Mouse (Mus musculus): ENCODE results near the gene Glt1d1.

Gene Glt1d1

DNA sequence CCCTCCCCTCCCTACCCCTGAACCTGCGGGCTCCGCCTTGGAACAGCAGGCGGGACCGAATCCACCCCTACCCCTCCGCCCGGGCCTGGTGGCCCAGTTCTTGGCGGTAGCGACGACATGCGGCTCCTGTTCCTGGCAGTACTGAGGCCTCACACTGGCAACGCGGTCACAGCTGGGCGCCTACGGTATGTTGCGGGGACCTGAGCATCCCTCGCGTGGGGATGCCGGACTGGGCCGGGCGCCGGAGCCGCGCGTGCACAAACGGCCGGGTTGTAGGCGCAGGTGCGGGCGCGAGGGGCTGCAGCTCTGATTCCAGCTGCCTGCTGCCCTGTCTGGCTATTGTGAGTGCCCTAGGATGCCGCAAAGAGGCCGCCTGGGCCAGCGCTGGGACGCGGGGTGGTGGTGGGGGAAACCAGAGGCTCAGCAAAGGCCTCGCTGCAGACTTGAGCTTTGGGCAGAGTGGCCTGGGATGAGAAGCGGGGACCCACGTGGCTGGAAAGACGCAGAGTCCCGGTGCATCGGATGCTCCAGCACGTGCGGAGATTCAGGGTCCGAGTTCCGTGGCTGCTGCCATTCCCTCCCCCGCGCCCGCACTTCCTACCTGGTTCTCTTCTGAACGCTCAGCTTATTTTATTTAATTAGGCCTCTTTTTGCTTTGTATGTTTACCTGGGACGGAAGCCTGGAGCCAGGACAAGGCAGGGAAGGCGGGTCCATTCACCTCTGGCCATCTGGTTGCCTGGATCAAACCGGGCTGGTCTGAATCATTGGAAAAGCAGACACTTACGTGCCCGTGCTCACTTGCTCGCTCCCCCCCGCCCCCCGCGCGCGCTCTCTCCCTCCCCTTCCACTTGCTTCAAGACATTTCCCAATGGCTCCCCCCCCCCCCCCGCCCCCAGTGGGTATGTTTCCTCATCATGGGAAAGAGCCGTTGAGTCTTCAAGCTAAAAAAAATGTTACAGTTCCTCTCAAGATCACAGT is at the start of gene Glt1d1, which contains the start of gene Slc15a4:
TSS of gene Glt1d1 (plus strand) at position 96 of the 979 bp plus-strand sequence.
TSS of gene Slc15a4 (minus strand) at position 731 of the 979 bp plus-strand sequence.
- DNase-seq (ENCODE audit: low spot score) = no peak

DNA sequence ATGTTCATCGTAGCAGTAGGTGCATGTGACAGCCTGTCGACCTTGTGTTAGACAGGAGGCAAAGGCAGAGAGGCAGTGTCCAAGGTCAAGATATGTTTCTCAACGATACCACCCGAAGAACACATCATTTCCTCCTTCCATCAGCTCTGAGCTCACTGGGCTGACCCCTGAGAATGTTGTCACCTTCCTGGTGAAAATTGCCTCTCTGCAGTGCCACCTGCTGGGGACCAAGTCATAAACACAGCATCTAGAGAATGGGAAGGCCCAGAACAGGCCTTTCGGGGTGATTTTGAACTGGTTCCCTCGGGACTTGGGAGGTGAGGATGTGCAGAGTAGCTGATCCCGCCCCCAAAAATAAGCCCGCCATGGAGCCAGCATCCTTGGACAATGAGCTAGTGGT is 48.4 kb upstream of the Glt1d1 start:
- no peak for DNase-seq (ENCODE audit: low spot score)

DNA sequence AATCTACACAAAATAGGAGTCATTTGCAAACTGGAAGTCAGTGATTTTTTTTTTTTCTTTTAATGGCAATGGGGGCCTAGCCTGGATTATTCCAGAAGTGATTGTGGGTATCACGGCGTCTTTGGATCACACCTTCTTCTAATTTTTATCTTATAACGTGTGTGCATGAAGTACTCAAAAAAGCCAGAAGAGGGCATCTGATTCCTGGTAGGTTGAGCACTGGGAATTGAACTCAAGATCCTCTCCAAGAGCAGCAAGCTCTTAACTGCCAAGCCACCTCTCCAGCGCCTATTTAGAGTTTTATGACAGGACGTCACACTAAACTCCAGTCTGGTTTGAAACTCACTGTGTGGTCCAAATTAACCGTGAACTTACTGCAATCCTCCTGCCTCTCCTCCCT is 44.2 kb upstream of the Glt1d1 start:
- DNase-seq (ENCODE audit: low spot score) = no peak

DNA sequence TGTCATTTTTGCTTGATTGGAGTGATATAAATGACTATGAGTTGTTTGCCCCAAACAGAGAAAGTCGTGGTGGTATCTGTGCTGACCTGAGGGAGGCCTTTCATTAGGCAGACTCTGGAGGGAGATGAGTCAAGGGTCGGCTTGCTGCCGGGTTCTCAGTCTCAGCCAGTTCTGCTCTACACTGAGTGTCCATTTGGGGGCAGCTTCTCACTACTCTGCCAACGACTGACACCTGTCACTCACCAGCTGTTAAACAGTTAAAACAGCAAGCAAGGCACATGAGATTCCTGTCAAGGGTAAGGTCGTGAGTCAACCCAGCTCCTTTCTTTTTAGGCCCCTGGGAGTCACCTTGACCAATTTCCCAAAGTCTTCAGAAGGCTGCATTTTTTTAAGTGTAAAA is 39.7 kb upstream of the Glt1d1 start:
- no peak for DNase-seq (ENCODE audit: low spot score)

DNA sequence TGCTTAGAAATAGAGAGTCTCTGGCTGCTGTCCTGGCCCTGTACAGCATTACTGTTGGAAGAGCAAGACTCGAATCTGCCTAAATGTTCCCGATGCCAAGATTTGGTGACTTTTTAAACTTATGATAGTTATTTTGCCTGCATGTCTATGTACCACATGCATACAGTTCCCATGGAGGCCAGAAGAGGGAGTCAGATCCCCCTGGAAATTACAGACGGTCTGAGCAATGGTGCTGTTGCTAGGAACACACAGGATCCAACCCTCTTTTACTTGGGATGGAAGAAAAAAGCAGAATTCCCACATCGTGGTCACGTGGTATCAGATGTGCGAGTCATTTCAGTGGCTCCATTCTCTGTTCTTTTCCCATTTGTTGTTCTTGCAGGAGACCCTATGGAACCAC is 39.2 kb upstream of the Glt1d1 start:
- DNase-seq (ENCODE audit: low spot score) = no peak

DNA sequence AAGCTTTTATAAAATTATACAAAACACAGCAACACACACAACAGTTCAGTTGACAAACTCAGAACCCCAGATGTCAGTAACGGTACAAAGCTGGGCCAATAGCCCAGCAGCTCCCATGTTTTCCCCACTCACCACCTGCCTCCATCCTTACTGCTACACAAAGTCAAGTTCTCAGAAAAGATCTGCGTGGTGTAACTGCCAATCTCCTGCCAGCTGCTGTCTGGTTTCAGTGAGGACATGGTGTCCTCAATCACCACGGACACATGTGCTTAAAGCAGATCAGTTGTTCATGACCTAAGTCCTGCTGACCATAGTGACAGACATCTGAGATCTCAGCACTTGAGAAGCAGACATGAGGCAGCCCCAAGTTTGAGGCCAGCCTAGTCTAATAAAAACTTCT is 36.4 kb upstream of the Glt1d1 start:
- no peak for DNase-seq (ENCODE audit: low spot score)

DNA sequence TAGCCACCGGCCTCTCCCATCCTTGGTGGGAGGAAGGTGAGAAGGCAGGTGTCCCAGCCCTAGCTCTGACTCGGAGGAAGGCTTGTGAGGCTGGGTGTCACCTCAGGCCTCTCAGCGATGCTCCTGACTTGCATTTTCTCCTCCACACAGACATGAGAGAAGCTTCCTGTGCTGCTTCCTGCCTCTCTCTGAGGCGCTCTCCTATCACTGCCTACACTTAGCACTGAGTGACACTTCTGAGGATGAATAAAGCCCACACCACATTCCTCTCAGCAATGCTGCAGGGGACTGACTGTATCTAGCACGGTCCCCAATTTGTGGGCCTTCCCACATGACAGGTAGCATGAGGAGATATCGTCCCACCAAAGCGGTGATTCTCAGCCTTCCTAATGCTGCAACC is 35.2 kb upstream of the Glt1d1 start:
- no peak for DNase-seq (ENCODE audit: low spot score)

DNA sequence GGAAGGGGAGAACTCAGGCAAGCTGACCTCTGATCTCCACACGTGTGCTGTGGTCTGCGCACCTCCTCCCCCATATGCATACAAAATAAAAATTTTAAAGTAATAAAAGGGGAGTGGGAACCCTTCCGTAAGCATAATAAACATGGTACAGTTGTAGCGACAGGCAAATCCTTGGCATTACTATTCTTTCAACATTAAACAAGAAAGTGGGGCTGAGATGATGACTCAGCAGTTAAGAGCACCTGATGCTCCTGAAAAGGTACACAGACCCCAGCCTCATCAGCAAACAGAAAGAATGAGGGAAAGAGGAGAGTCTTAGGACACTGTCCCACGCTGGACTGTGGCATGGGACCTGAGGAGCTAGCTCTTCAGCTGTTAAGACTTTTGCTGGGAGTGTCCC is 29.1 kb upstream of the Glt1d1 start:
- no peak for DNase-seq (ENCODE audit: low spot score)

DNA sequence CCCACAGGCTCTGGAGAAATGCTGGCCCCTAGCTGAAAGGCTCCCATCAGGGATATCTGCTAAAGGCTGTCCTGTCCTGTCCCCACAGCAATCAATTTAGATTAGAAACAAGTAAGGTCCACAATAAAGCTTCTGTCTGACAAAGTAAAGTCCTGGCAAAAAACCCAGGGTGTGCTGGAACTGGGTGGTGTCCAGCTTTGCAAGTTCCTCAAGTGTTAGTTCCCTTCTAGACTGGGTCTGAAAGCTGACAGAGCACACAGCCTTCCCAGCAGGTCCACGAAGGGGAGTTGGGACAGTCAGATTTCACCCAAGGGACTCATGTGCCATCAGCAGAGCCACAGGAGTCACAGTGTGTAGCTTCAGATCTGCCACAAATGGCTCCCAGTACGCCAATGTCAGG is 24.6 kb upstream of the Glt1d1 start:
- no peak for DNase-seq (ENCODE audit: low spot score)

DNA sequence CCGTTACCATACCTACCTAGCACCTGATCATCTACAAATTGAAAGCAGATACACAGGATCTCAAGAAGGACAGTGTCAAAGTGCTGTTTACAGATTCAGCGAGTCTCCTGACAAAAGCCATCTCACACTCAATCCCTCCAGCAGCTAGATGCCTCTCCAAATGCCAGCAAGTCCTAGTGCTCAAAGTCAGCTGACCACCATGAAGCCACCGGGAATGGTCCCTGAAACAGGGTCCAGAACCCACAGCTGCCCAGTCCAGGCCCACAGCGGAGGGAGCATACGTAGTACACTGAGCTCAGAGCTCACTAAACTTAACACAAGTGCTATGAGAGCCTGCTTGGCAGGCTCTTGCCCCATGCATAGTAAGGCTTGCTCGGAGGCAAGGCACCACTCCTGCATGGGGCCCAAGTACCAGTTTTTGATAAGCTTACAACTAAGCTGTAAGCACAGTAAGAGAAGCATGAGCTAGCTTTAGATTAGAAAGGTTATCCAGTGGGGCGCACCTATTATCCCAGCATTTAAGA is 22.8 kb upstream of the Glt1d1 start:
- no peak for DNase-seq (ENCODE audit: low spot score)

DNA sequence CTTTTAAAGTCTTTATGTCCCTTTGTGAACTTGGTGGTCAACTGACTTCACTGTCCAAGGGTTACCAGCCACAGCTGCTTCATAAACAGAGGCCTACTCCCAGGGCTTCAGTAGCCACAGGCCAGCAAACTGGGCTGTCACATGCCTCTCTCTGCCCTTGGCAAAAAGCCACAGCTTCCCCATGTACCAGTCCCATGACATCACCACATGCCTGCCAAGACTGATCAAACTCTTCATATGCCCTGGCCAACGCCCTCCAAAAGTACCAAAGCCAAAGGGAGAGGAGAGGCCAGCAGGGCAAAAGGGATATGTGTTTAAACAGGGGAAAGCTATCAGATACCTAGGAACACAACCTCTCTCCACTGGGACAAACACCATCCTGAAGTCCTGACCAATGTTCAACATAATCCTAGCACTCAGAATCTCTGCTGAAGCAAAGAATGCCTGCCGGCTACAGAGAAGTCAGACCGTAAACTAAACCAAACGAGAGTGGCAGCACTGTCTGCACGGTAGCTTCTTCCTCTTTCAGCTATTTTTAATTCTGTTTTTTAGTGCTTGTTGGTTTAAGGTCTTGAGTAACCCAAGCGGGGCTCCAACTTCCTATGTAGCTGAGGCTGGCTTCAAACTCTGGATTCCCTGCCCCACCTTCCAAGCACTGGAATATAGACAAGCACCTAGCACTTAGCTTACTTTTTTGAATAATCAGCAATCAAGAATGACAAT is 21.1 kb upstream of the Glt1d1 start:
- no peak for DNase-seq (ENCODE audit: low spot score)

DNA sequence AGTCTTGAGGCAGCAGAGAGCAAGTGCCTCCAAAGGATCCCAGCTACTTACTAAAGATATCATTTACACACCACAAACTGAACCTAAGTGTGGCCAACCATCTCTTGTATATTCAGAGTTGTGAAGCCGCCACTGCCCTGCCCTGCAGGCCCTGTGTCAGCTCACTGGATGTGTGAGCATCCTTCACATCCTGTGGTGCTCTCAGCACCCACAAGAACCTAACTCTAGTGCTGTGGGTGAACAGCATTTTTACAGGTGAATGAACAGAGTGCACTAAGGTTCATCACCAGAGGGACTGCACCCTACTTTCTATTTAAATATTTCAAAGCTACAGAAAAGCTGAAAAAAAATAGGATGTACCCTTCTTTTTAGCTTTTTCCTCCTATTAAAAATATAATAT is 20.2 kb upstream of the Glt1d1 start:
- DNase-seq (ENCODE audit: low spot score) = no peak

DNA sequence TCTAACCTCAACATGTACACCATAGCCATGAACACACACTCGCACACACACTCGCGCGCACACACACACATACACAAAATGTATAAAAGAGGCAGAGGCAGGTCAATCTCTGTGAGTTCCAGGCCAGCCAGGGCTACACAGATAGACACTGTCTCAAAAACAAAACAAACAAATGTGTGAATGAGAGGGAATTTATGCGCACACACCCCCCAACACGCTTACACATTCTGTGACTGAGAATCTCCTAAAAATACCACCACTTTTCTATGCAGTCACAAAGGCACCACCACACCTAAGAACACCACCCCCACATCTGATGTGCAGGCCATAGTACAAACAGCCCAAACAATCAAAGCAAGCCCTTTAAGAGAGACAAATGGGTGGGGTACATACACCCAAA is 19.7 kb upstream of the Glt1d1 start:
- DNase-seq (ENCODE audit: low spot score) = no peak

DNA sequence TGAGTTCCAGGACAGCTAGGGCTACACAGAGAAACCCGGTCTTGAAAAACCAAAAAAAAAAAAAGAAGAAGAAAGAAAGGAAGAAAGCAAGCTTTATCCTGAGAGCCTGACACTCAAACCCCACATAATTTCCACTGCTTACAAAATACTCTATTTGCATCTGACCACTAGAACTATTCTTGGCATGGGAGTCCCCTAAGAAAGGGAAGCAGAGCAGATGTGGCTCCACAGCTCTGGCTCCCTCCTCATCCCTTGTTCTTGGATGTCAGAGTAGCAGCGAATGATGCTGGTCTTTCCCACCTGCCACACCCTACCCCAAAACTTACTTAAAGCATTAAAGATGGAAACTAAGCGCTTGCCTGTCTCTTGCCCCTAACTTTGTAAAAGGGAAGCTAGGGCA is 16.6 kb upstream of the Glt1d1 start:
- no peak for DNase-seq (ENCODE audit: low spot score)

DNA sequence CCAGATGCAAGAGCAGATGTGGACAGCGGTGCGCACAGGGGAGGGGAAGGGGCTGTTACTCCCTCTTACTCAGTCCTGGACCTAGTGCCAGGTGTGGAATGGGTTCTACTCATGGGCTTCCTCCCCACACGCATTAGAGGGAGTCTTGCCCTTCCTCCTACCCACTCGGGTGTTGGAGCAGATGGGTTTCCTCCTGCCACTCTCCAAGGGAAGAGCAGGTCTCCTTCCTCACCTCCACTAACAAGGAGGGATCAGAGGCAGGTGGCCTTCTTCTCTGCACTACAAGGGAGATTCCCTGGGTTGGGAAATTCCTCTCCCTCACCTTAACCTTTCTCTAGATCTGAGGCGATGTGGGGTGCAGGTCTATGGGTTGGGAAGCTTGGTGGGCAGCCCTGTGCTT is 15.9 kb upstream of the Glt1d1 start:
- DNase-seq (ENCODE audit: low spot score) = no peak

DNA sequence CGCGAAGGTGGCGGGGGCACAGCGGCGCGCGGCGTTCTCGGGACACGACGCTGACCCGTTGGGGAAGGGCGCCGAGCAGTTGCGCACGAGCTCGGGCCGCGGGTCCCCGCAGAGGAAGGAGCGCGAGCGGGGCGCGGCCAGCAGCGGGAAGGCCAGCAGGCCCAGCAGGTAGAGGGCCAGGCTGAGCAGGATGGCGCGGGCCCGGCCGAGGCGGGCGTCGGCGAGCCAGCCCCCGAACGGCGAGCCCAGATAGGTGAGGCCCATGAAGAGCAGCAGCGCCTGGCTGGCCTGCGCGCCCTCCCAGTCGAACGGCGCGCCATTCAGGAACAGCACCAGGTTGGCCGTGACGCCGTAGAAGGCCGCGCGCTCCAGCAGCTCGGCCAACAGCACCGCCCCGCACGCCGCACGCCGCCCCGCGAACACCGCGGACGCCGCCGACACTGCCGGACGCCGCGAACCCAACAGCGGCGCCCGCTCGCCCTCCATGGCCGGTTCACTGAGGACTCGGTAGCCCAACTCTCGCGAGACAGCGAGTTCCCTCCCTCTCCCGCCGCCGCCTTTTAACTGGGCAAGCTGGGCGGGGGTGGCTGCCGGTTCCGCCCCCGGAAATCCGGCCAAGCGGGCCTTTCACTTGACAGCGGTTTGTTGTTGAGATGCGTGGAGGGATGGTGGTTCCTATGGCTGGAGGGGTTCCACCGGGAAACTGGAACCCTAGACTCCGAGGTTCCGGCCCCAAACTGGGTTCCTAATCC is 15.0 kb upstream of the Glt1d1 start:
- peak; percentile 91 for DNase-seq (ENCODE audit: low spot score)

DNA sequence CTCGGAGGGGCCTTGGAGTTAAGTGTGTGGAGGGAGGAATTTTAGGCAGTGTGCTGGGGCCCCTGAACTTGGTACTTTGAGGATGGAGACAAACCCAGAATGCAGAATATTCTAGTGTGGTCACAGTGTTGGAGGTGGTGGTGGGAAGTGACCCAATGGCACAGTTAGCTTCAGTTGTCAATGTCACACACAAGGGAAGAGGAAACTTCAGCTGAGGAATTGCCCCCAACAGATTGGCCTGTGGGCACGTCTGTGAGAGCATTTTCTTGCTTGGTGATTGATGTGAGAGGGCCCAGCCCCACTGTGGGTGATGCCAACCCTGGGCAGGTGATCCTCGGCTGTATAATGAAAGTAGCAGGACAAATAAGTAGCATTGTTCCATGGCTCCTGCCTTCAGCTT is 13.2 kb upstream of the Glt1d1 start:
- no peak for DNase-seq (ENCODE audit: low spot score)

DNA sequence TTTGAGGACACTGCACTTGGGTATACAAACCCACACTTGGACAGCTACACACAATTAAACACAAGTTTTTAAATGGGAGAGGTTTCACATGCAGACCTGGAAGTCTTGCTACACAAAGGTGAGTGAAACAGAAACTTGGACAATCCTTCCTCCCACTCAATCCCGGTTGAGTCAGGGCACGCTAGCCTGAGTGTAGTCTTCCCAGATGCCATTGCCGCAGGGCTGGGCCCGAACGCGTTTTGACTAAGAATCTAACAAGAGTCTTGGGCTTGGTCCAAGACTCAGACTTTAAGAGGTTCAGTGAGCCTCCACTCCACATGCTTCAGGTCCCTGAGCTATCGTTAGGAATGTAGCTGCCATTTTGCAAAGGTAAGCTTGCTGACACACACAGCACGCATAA is 11.7 kb upstream of the Glt1d1 start:
- no peak for DNase-seq (ENCODE audit: low spot score)

DNA sequence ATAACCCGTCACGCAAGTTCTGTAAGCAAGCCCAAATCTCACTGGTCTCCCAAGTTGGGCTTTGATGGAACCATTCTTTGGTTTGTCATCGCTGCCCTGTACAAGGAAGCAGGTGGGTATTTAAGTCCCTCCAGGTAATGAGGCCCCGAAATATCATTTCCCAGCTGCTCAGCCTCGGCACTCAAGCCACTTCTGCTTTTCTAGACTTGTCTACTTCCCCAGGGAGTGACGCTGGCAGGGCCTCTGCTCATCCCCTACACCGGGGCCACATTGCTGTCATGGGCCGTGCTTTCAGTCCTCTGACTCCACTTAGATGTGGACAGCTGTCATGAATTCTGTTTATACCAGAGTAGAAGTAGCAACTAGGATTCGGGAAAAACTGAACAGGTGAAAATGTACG is 11.0 kb upstream of the Glt1d1 start:
- DNase-seq (ENCODE audit: low spot score) = no peak

DNA sequence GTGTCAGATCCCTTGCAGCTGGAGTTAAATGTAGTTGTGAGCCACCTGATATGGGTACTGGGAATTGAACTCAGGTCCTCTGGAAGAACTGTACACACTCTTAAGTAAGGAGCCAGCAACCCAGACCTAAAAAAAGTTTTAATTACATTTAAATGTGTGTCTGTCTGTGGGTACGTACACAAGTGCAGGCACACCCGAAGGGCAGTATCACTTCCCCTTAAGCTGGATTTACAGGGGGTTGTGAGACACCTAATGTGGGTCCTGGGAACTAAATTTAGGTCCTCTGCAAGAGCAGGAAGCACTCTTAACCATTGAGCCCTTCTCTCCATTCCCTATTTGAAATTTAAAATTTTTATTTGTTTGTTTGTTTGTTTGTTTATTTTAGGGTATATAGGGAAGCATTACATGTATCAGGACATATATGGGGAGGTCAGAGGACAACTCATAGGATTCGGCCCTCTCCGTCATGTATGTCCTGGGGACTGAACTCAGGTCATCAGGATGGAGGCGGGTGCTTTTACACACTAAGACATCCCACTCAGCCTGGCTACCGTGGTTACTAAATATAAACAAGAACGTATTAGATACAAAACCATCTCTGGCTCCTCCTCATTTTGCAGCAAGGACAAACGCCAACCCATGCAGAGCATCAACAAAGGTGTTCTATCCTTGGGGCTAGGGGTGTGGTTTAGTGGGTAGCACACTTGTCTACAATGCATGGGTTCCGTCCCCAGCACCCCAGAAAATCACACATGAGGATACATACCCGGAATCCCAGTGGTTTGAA is 7.4 kb upstream of the Glt1d1 start:
- DNase-seq (ENCODE audit: low spot score) = no peak

DNA sequence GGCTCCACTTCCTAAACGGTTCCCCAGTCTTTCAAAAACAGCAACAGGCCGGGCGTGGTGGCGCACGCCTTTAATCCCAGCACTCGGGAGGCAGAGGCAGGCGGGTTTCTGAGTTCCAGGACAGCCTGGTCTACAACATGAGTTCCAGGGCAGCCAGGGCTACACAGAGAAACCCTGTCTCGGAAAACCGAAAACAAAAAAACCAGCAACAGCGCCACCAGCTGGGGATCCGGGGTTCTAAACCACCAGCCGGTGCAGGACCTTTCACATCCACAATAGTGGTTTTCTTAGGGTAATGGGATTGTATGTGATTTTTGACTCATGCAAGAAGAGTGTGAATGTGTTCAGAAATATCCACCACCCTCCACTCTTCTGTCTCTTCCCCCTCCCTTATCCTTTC is 4.8 kb upstream of the Glt1d1 start:
- DNase-seq (ENCODE audit: low spot score) = no peak

DNA sequence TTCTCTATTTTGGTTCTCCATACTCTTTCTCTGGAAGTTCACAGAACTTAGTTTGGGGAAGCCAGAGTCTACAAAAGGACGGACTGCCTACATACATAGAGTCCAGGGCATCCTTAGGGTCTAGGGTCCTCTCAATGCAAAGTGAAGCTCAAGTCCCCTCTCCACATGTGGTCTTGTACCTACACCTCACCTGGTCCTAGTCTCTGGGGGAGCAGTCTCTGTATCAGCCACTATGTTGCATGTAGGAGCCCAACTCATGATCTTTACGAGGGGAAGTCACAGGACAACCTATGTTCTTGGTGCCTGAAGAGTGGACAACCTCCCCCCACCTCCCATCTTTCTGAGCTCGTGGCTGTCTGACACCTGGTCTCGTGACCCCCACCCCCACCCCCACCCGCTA is 391 bp upstream of the Glt1d1 start:
- no peak for DNase-seq (ENCODE audit: low spot score)
